Mouse (Mus musculus) cerebellum, adult 2 months (tissue): ENCODE data around the gene Evx2.

ENCODE experiments used
- CTCF ChIP-seq: fragments of 200-500 bp; IDR thresholded peaks from 2 replicates; pipeline ENCODE4 v1.5.1; 2011; ENCODE audit warnings: low read depth, mild to moderate bottlenecking, control low read depth, low read length, moderate library complexity, borderline replicate concordance; ENCODE audit not compliant: insufficient read depth
- POLR2A ChIP-seq: fragments of 200-500 bp; IDR thresholded peaks from 2 replicates; pipeline ENCODE4 v1.6.1; 2011; ENCODE audit warnings: low read length, control low read depth, borderline replicate concordance; ENCODE audit not compliant: insufficient read depth

DNA sequence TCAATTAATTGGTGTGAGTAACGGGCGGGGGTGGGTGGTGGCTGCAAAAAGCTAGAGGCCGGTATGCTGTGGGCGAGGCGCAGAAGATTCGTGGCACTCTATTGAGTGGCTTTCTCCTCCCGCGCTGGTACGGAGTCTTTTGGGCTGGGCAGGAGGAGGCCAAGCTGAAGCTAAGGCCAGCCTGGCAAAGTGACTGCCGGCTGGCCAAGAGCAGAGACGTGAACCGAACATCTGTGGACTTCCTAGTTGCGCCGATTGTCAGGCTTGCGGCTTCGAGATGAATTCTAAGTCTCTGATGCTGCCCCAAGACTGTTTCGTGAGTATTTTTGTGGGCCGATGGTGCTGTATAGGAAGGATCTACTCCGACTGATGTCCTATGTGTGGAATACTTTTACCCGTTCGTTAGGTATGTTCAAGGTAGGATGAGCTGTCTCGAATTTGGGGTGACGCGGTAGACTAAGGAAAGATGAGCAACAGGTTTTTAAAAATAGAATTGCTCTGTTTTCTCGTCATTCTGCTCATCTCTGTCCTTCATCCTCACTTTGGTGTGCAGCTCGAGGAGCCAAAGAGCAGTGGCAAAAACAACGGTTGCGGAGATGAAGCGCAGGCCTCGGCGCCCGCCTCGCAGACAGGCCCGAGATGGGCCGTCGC lies 8.0 kb upstream of the Evx2 start:
- TF ChIP-seq CTCF: no peak
- TF ChIP-seq POLR2A: no peak
